Mouse (Mus musculus) liver, postnatal 0 days (tissue): Measurements from ENCODE around the gene Chp2. TPM values are rescaled to one million over a fixed set of nuclear protein-coding genes. Genes with fewer than 3 reads are reported as not detected.

Experiments used
- ATAC-seq: fragments of 200-750 bp; cut with Nextera tagmentation; 2 replicates; pipeline ENCODE4 v1.8.0; 2017; ENCODE audit warnings: mild to moderate bottlenecking, moderate library complexity
- DNase-seq: peaks from one replicate; pipeline ENCODE4 v3.0.0-alpha.2; 2016
- H3K27ac ChIP-seq: fragments of 300-500 bp; sonication (generic); 2 replicates; pipeline ENCODE4 v1.5.1; 2014; ENCODE audit warnings: antibody characterized with exemption, moderate library complexity, mild to moderate bottlenecking, low read depth
- H3K27me3 ChIP-seq: fragments of 300-500 bp; sonication (generic); 2 replicates; pipeline ENCODE4 v1.6.1; 2014; ENCODE audit warnings: low read length, control low read depth, mixed read lengths; ENCODE audit not compliant: insufficient read depth
- H3K36me3 ChIP-seq: fragments of 300-500 bp; sonication (generic); replicated peaks from 2 replicates; pipeline ENCODE4 v1.6.1; 2014; ENCODE audit warnings: mild to moderate bottlenecking, control low read depth, low read length, moderate library complexity, mixed read lengths; ENCODE audit not compliant: insufficient read depth
- H3K4me1 ChIP-seq: fragments of 300-500 bp; sonication (generic); 2 replicates; pipeline ENCODE4 v1.6.1; 2014; ENCODE audit warnings: antibody characterized with exemption, mild to moderate bottlenecking, control low read depth; ENCODE audit not compliant: insufficient read depth
- H3K4me2 ChIP-seq: fragments of 300-500 bp; sonication (generic); 2 replicates; pipeline ENCODE4 v1.6.1; 2014; ENCODE audit warnings: low read depth, mild to moderate bottlenecking, low read length, moderate library complexity, mixed read lengths
- H3K4me3 ChIP-seq: fragments of 300-500 bp; sonication (generic); 2 replicates; pipeline ENCODE4 v1.5.1; 2014; ENCODE audit warnings: low read depth, low read length
- H3K9ac ChIP-seq: fragments of 300-500 bp; sonication (generic); replicated peaks from 2 replicates; pipeline ENCODE4 v1.6.1; 2014; ENCODE audit warnings: mild to moderate bottlenecking, moderate library complexity
- H3K9me3 ChIP-seq: fragments of 300-500 bp; sonication (generic); 2 replicates; pipeline ENCODE4 v1.6.1; 2016; ENCODE audit warnings: mild to moderate bottlenecking, control low read depth, low read length, mixed read lengths
- CTCF ChIP-seq: sonication (generic); IDR thresholded peaks from 2 replicates; pipeline ENCODE4 v1.5.1; 2016; ENCODE audit warnings: antibody characterized with exemption, low read depth
- EP300 ChIP-seq: IDR thresholded peaks from 2 replicates; pipeline ENCODE4 v1.6.1; 2016; ENCODE audit warnings: antibody characterized with exemption, low read depth, mild to moderate bottlenecking
- WGBS: fragments of 180-500 bp; shearing (Covaris S2); extraction: QIAGEN DNeasy Blood & Tissue Kit; methylation state at CpG from one replicate; pipeline ENCODE4 v1.1.7; 2014; ENCODE audit not compliant: insufficient replicate concordance; 5-methylcytosine and 5-hydroxymethylcytosine counted together
- polyA plus RNA-seq: library from polyadenylated mRNA; unstranded; fragments of >200 nt; fragmentation: Nextera tagmentation; extraction: Ambion mirVana; gene quantifications from 2 replicates; pipeline ENCODE4 v1.2.1, GENCODE M21; 2015

The Chp2 gene
- polyA plus RNA-seq, 1 experiment from 2014 or later: 2.1 TPM

DNA sequence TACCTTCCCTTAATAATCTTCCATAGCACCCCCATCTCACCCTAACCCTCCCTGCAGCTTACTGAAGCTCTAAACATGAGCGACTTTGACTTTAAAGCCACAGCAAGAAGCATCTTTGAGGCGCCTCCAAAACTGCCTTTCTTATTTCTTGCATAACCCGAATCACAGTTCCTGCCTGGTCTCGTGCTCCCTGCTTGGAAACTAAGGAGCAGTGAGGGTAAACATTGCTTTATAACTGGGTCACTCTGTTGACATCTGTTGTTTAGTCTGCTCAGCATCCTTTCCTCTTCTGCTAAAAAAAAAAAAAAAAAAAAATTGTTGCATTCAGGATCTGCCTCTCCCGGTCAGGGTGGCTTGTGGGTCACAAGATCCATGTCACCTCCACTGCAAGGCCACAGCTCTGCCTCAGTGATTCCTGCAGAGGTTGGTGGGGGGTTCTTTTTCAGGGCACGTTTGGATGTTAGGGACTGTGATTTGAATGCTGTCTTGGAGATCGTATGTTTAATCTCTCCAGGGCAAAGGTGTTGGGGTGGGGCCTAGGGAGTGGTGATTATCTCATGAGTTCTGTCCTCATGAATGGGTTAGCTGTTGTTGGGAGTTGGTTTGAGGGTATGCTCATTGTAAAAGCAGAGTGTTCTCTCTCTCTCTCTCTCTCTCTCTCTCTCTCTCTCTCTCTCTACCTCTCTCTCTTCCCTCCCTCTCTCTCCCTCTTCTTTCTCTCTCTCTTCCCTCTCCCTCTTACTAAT, 10.8 kb upstream of the Chp2 start:
- H3K9me3 ChIP-seq: no peaks in the 10 kb centered on the region
- no peaks in the 10 kb centered on the region for H3K27me3 ChIP-seq
- 29% methylated on average over 7 of the region's 7 CpGs for WGBS

DNA sequence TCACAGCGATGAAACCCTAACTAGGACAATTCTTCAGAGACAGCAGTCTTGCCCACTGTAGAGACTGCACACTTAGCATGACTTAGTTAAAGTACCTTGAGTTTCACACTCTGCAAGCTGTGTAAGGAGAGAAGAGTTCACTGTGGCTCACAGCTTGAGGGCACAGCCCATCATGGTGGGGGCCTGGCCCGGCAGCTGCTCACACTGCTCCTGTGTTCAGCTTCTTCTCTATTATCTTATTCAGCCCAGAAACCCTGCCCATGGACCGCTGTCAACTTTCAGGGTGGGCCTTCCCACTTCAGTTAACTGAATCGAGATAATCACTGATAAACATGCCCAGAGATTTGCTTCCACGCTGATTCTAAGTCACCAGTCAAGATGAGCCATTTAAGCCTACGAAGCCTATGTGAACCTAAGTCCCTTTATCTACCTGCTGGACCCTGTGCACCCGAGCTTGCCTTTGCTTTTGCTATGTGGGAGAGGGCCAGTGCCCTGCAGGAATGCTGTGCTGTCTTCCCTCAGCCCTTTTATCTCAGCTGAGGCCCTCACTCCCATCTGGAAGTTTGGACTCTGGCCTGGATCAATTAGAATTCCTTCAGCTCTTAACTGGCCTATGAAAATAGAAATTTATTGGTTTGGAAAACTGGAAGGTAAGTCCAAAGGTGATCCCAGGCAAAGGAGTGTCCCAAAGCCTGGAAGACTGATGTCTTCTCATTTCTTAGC, 6.9 kb downstream of the Chp2 start:
- H3K4me2 ChIP-seq: no peak overlapping the region
- WGBS: 61% methylated on average over 7 of the region's 7 CpGs
- H3K36me3 ChIP-seq: no peaks in the 10 kb centered on the region
- no peak overlapping the region for H3K27ac ChIP-seq
- H3K9me3 ChIP-seq: no peaks in the 10 kb centered on the region
- TF ChIP-seq CTCF: no peak
- 0 out of 2 replicates have a peak, but pooled peaks cover 3% of the 10 kb centered on the region for H3K4me1 ChIP-seq
- H3K4me3 ChIP-seq: no peak overlapping the region
- DNase-seq: no peak
- H3K27me3 ChIP-seq: no peaks in the 10 kb centered on the region
- ATAC-seq: no peak
- no peak overlapping the region for H3K9ac ChIP-seq

More for the DNA sequence above, 10.8 kb upstream of the Chp2 start:
- H3K27ac ChIP-seq: no peak overlapping the region
- H3K9ac ChIP-seq: no peak overlapping the region
- H3K4me3 ChIP-seq: no peak overlapping the region
- no peaks in the 10 kb centered on the region for H3K36me3 ChIP-seq
- ATAC-seq: no peak
- no peak overlapping the region for H3K4me2 ChIP-seq
- TF ChIP-seq EP300 (no peak), CTCF (no peak)
- DNase-seq: no peak
- no peaks in the 10 kb centered on the region for H3K4me1 ChIP-seq

DNA sequence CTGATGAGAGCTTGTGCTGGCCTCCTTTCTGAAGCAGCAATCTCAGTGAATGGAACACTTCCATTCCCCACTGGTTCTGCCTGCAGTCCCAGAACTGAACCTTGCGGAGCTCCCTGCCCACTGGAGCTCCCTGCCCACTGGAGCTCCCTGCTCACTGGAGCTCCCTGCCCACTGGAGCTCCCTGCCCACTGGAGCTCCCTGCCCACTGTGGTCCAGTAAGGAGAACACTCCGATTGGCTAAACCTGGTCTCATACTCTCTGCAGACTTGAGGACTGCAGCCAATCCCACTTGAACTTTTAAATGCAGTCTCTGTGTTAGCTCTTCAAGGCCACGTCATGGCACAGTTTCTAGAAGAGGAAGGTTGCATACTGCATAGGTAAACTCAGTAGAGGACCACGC, 7.4 kb downstream of the Chp2 start:
- H3K36me3 ChIP-seq: no peaks in the 10 kb centered on the region
- no peak overlapping the region for H3K9ac ChIP-seq
- no peak overlapping the region for H3K4me2 ChIP-seq
- no peak overlapping the region for H3K4me3 ChIP-seq
- WGBS: 79% methylated on average over 4 of the region's 4 CpGs
- TF ChIP-seq EP300: no peak
- no peak for TF ChIP-seq CTCF
- H3K9me3 ChIP-seq: no peaks in the 10 kb centered on the region
- H3K27ac ChIP-seq: no peak overlapping the region
- H3K4me1 ChIP-seq: 0 out of 2 replicates have a peak, but pooled peaks cover 3% of the 10 kb centered on the region
- DNase-seq: no peak
- no peaks in the 10 kb centered on the region for H3K27me3 ChIP-seq
- ATAC-seq: no peak

DNA sequence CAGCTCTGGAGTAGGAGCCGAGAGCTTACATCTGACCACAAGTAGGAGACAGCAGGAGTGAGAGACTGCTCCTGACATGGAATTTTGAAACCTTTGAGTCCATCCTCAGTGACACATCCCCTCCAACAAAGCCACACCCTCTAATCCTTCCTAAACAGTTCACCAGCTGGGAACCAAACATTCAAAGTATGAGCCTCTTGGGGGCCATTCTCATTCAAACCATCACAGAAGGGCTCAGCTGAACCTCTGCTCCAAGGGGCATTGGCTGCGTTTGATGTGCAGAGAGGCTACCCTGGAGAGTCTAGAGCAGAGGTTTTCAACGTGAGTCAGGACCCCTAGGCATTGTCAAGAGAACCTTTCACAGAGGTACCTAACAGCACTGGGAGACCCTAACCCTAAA, 10.0 kb downstream of the Chp2 start:
- ATAC-seq: no peak
- H3K4me1 ChIP-seq: 0 out of 2 replicates have a peak, but pooled peaks cover 3% of the 10 kb centered on the region
- 69% methylated on average over 3 of the region's 3 CpGs for WGBS

DNA sequence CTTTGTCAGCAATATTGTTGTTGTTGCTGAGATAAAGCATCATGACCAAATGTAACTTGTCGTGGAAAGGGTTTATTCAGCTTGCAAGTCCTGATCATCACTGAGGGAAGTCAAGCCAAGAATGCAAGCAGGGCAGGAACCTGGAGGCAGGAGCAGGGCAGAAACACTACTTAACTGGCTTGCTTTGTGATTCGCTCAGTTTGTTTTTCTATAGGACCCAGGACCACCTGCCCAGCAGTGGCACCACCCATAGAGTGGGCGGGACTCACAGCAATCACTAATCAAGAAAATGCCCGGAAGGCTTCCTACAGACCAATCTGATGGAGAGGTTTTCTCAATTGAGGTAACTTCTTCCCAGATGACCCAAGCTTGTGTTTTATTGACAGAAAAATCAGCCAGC, 10.6 kb downstream of the Chp2 start:
- WGBS: 62% methylated on average over 4 of the region's 4 CpGs
- no peak for ATAC-seq
- no peak overlapping the region for H3K4me2 ChIP-seq

More for the DNA sequence above, 10.0 kb downstream of the Chp2 start:
- no peaks in the 10 kb centered on the region for H3K27me3 ChIP-seq
- no peaks in the 10 kb centered on the region for H3K9me3 ChIP-seq
- TF ChIP-seq CTCF: no peak
- TF ChIP-seq EP300: no peak
- DNase-seq: no peak
- no peak overlapping the region for H3K27ac ChIP-seq
- H3K4me3 ChIP-seq: no peak overlapping the region
- H3K36me3 ChIP-seq: no peaks in the 10 kb centered on the region
- H3K4me2 ChIP-seq: no peak overlapping the region
- H3K9ac ChIP-seq: no peak overlapping the region

DNA sequence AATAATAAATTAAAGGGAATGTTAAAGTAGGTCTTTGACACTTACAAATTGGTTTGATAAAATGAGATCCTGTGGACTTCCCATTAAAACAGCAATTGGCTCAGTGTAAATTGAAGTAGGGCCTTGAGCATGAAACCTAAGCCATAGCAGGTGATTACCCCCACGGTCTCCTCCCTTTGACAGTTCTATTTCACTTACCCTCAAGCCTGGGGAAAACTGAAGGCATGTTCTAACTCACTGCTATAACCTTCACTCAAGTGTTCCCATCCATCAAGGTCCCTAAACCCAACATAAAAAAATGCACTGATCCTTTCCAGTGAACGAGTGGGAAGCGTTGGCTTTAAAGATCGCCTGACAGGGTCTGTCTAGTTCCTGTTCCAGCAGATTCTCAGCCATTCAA, 11.6 kb downstream of the Chp2 start:
- H3K9ac ChIP-seq: no peak overlapping the region
- no peak overlapping the region for H3K4me3 ChIP-seq
- ATAC-seq (no peak), DNase-seq (no peak)
- no peaks in the 10 kb centered on the region for H3K9me3 ChIP-seq
- TF ChIP-seq EP300 (no peak), CTCF (no peak)
- H3K27me3 ChIP-seq: no peaks in the 10 kb centered on the region
- no peak overlapping the region for H3K27ac ChIP-seq
- H3K4me2 ChIP-seq: no peak overlapping the region
- 77% methylated on average over 4 of the region's 4 CpGs for WGBS
- 0 out of 2 replicates have a peak, but pooled peaks cover 2% of the 10 kb centered on the region for H3K4me1 ChIP-seq
- H3K36me3 ChIP-seq: no peaks in the 10 kb centered on the region

More for the DNA sequence above, 10.6 kb downstream of the Chp2 start:
- Histone ChIP-seq H3K9ac (no peak overlapping the region), H3K27ac (no peak overlapping the region), H3K4me1 (0 out of 2 replicates have a peak, but pooled peaks cover 3% of the 10 kb centered on the region), H3K36me3 (no peaks in the 10 kb centered on the region), H3K27me3 (no peaks in the 10 kb centered on the region), H3K4me3 (no peak overlapping the region), H3K9me3 (no peaks in the 10 kb centered on the region)
- no peak for DNase-seq
- TF ChIP-seq EP300 (no peak), CTCF (no peak)
